Mouse (Mus musculus) heart, adult 9 months (tissue): Measurements from ENCODE around the gene Camkk2.
A peak's percentile ranks its signal among the peaks of the same experiment; 100 is the strongest.

Source experiments
- DNase-seq, 2 experiments: peaks; one replicate each; pipeline ENCODE4 v3.0.0; 2022; ENCODE audit warnings: low spot score in 2 of 2

Camkk2 gene

GRCm38 (mm10) chr5:122782066-122782465, 2.9 kb upstream of the Camkk2 start:
- no peak for DNase-seq

- no peak for DNase-seq
Measured at GRCm38 (mm10) chr5:122780791-122781432, 1.7 kb upstream of the Camkk2 start.

- DNase-seq = no peak
Measured at GRCm38 (mm10) chr5:122778231-122779226, 680 bp downstream of the Camkk2 start.

- no peak for DNase-seq
Measured at GRCm38 (mm10) chr5:122777322-122777721, 1.9 kb downstream of the Camkk2 start.

GRCm38 (mm10) chr5:122775646-122776286, 3.4 kb downstream of the Camkk2 start:
- DNase-seq = no peak

GRCm38 (mm10) chr5:122774743-122775611, 4.2 kb downstream of the Camkk2 start:
- no peak for DNase-seq

- no peak for DNase-seq
Measured at GRCm38 (mm10) chr5:122773756-122774155, 5.5 kb downstream of the Camkk2 start.

- DNase-seq = no peak
Measured at GRCm38 (mm10) chr5:122771428-122771827, 7.8 kb downstream of the Camkk2 start.

GRCm38 (mm10) chr5:122770806-122771261, 8.4 kb downstream of the Camkk2 start:
- DNase-seq = peak; percentile 87 to 89

- DNase-seq = no peak
Measured at GRCm38 (mm10) chr5:122770304-122770703, 8.9 kb downstream of the Camkk2 start.

- no peak for DNase-seq
Measured at GRCm38 (mm10) chr5:122769101-122769568, 10.1 kb downstream of the Camkk2 start.

GRCm38 (mm10) chr5:122767283-122767682, 11.9 kb downstream of the Camkk2 start:
- DNase-seq = no peak

GRCm38 (mm10) chr5:122764032-122764464, 15.2 kb downstream of the Camkk2 start:
- DNase-seq = no peak

- no peak for DNase-seq
Measured at GRCm38 (mm10) chr5:122763271-122764031, 15.8 kb downstream of the Camkk2 start.

- no peak for DNase-seq
Measured at GRCm38 (mm10) chr5:122756680-122757079, 22.5 kb downstream of the Camkk2 start.

GRCm38 (mm10) chr5:122756144-122756543, 23.1 kb downstream of the Camkk2 start:
- DNase-seq = no peak

- no peak for DNase-seq
Measured at GRCm38 (mm10) chr5:122755620-122756019, 23.6 kb downstream of the Camkk2 start.

- no peak for DNase-seq
Measured at GRCm38 (mm10) chr5:122754477-122754876, 24.7 kb downstream of the Camkk2 start.

- no peak for DNase-seq
Measured at GRCm38 (mm10) chr5:122747950-122748349, 31.3 kb downstream of the Camkk2 start.

- DNase-seq = no peak
Measured at GRCm38 (mm10) chr5:122743880-122744422, 35.3 kb downstream of the Camkk2 start.
